Mouse (Mus musculus): ENCODE data around the gene C1qtnf12.

GRCm38 (mm10) chr4:156004109-156004508 is 42.0 kb downstream of the C1qtnf12 start:
- TF ChIP-seq CTCF (IDR thresholded peaks at IDR 0.05; ENCODE audit: low read depth, low read length) (no peak), EP300 (IDR thresholded peaks at IDR 0.05; ENCODE audit: insufficient read depth, low read depth, low read length) (no peak)
